Mouse (Mus musculus) monocyte, adult 5-6 weeks (primary cell): Measurements from ENCODE around the gene Slc7a1. TPM values are rescaled to one million over a fixed set of nuclear protein-coding genes. Genes with fewer than 3 reads are reported as not detected.
"Not testable (repeated sequence)": the region's sequence is repeated elsewhere in the genome, so short reads cannot be mapped to it uniquely, and the experiment has no call there.

Source experiments
- ATAC-seq: fragments of 153-309, 156-312 bp; replicated peaks from 2 replicates; pipeline ENCODE4 v1.8.0; 2017; ENCODE audit warnings: mild to moderate bottlenecking; ENCODE audit not compliant: low TSS enrichment, insufficient number of reproducible peaks, severe bottlenecking, poor library complexity, low FRiP score
- total RNA-seq: library from RNA; stranded (forward); fragments of 200-1000, 200-491, 200-594 nt; gene quantifications from 3 replicates; pipeline ENCODE4 v1.2.3, GENCODE M21; 2017

The Slc7a1 gene
- total RNA-seq, 1 experiment from 2014 or later: 18.7 TPM

GRCm38 (mm10) chr5:148344374-148344773 lies 55.3 kb downstream of the Slc7a1 start:
- no peak for ATAC-seq

GRCm38 (mm10) chr5:148342061-148342741 lies 57.5 kb downstream of the Slc7a1 start:
- peak; percentile 45; the same call in 1 of the 2 replicates for ATAC-seq

- no peak for ATAC-seq
Measured at GRCm38 (mm10) chr5:148339126-148339525, 60.6 kb downstream of the Slc7a1 start.

GRCm38 (mm10) chr5:148332622-148332974 lies 67.1 kb downstream of the Slc7a1 start:
- peak; percentile 64 for ATAC-seq

GRCm38 (mm10) chr5:148331926-148332621 lies 67.6 kb downstream of the Slc7a1 start:
- no peak for ATAC-seq

GRCm38 (mm10) chr5:148331229-148331776 lies 68.4 kb downstream of the Slc7a1 start:
- ATAC-seq: no peak

GRCm38 (mm10) chr5:148328982-148329381 lies 70.7 kb downstream of the Slc7a1 start:
- no peak for ATAC-seq

- not testable (repeated sequence) for ATAC-seq
Measured at GRCm38 (mm10) chr5:148326295-148326694, 73.4 kb downstream of the Slc7a1 start.

GRCm38 (mm10) chr5:148325317-148325885 lies 74.3 kb downstream of the Slc7a1 start:
- ATAC-seq: peak; percentile 87

GRCm38 (mm10) chr5:148314931-148315330 lies 84.8 kb downstream of the Slc7a1 start:
- ATAC-seq: no peak

- ATAC-seq: no peak
Measured at GRCm38 (mm10) chr5:148312443-148312842, 87.3 kb downstream of the Slc7a1 start.

- peak; percentile 79 for ATAC-seq
Measured at GRCm38 (mm10) chr5:148310790-148311189, 88.9 kb downstream of the Slc7a1 start.

GRCm38 (mm10) chr5:148304112-148304511 lies 95.6 kb downstream of the Slc7a1 start:
- no peak for ATAC-seq

- no peak for ATAC-seq
Measured at GRCm38 (mm10) chr5:148302968-148303367, 96.7 kb downstream of the Slc7a1 start.

GRCm38 (mm10) chr5:148293346-148293745 lies 106.4 kb downstream of the Slc7a1 start:
- no peak for ATAC-seq

- no peak for ATAC-seq
Measured at GRCm38 (mm10) chr5:148292862-148293261, 106.8 kb downstream of the Slc7a1 start.

- ATAC-seq: no peak
Measured at GRCm38 (mm10) chr5:148289951-148290350, 109.8 kb downstream of the Slc7a1 start.

- ATAC-seq: no peak
Measured at GRCm38 (mm10) chr5:148288804-148289203, 110.9 kb downstream of the Slc7a1 start.

- ATAC-seq: no peak
Measured at GRCm38 (mm10) chr5:148287529-148287928, 112.2 kb downstream of the Slc7a1 start.

- ATAC-seq: no peak
Measured at GRCm38 (mm10) chr5:148283584-148283983, 116.1 kb downstream of the Slc7a1 start.
